Mouse (Mus musculus) kidney, embryonic 15.5 days (tissue): ENCODE measurements around the gene Btbd11. TPM values are rescaled to one million over a fixed set of nuclear protein-coding genes. Genes with fewer than 3 reads are reported as not detected.
"Not testable (repeated sequence)": the region's sequence is repeated elsewhere in the genome, so short reads cannot be mapped to it uniquely, and the experiment has no call there.

Source experiments
- ATAC-seq: fragments of 200-750 bp; cut with Nextera tagmentation; replicated peaks from 2 replicates; pipeline ENCODE4 v1.8.0; 2017; ENCODE audit warnings: moderate TSS enrichment; ENCODE audit not compliant: low FRiP score
- H3K27ac ChIP-seq: fragments of 300-500 bp; sonication (generic); 2 replicates; pipeline ENCODE4 v1.5.1; 2015; ENCODE audit warnings: mild to moderate bottlenecking, inconsistent platforms
- H3K27me3 ChIP-seq: fragments of 300-500 bp; sonication (generic); 2 replicates; pipeline ENCODE4 v1.6.1; 2015; ENCODE audit warnings: inconsistent platforms
- H3K36me3 ChIP-seq: fragments of 300-500 bp; sonication (generic); 2 replicates; pipeline ENCODE4 v1.6.1; 2015; ENCODE audit warnings: inconsistent platforms
- H3K4me1 ChIP-seq: fragments of 300-500 bp; sonication (generic); 2 replicates; pipeline ENCODE4 v1.6.1; 2015; ENCODE audit warnings: inconsistent platforms
- H3K4me2 ChIP-seq: fragments of 300-500 bp; sonication (generic); 2 replicates; pipeline ENCODE4 v1.6.1; 2015; ENCODE audit warnings: moderate library complexity, mild to moderate bottlenecking, inconsistent platforms
- H3K4me3 ChIP-seq: fragments of 300-500 bp; sonication (generic); replicated peaks from 2 replicates; pipeline ENCODE4 v1.5.1; 2015; ENCODE audit warnings: mild to moderate bottlenecking, inconsistent platforms
- H3K9ac ChIP-seq: fragments of 300-500 bp; sonication (generic); 2 replicates; pipeline ENCODE4 v1.6.1; 2015; ENCODE audit warnings: mild to moderate bottlenecking, inconsistent platforms
- H3K9me3 ChIP-seq: fragments of 300-500 bp; sonication (generic); replicated peaks from 2 replicates; pipeline ENCODE4 v1.6.1; 2016; ENCODE audit warnings: inconsistent platforms
- WGBS: fragments of 180-500 bp; shearing (Covaris S2); methylation state at CpG from one replicate; pipeline ENCODE4 v1.1.7; 2015; ENCODE audit warnings: mixed read lengths; 5-methylcytosine and 5-hydroxymethylcytosine counted together
- polyA plus RNA-seq: library from polyadenylated mRNA; unstranded; fragments of >200 nt; fragmentation: Nextera tagmentation; extraction: Ambion mirVana; gene quantifications from 2 replicates; pipeline ENCODE4 v1.2.1, GENCODE M21; 2015

Btbd11 gene
- polyA plus RNA-seq, 1 experiment from 2014 or later = 12.2 TPM

DNA sequence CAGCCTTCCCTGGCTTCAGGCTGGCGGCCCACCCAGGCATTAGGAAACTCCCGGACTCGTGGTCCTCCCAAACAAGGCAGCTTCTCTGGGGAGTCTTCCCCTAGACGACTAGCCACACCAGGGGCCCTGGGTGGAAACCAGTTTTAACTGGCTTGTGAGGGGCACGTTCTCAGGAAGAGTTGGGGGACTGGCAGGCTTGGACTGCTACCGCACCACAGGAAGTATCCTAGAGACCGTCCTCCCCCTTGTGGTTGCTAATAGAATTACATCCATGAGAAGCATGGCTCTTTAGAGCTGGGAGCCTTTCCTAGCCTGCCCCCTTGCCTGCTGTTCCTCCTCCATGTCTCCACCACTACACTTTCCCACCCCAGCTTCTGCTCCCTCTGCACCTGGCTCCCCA, 265.1 kb downstream of the Btbd11 start:
- Histone ChIP-seq H3K9me3 (no peaks in the 10 kb centered on the region), H3K36me3 (no peaks in the 10 kb centered on the region), H3K27me3 (no peaks in the 10 kb centered on the region), H3K9ac (no peak overlapping the region), H3K4me2 (no peak overlapping the region), H3K4me1 (peaks cover 3% of the 10 kb centered on the region; the same call in 1 of the 2 replicates), H3K4me3 (no peak overlapping the region), H3K27ac (no peak overlapping the region)
- 30% methylated on average over 7 of the region's 7 CpGs for WGBS
- ATAC-seq = peak; percentile 78

DNA sequence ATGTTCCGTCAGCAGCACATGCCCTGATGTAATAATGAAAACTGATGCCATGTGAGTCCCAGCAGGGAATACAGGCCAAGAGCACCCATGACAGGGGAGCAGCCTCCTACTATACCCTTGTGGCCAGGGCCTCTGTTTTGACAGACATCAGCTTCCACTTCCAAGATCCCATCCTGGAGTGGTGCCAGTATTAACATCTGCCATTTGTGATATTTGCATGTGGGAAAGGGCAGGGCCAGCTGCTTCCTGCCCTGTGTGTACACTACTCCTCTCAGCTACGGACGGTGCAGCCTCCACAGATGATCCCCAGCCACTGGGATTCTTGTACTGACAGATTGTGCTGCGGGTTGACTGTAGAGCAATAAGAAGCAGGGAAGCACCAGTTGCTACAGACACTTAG, 269.3 kb downstream of the Btbd11 start:
- 0 out of 2 replicates have a peak, but pooled peaks have one; percentile 22 for ATAC-seq
- Histone ChIP-seq H3K4me3 (no peak overlapping the region), H3K9ac (no peak overlapping the region), H3K36me3 (no peaks in the 10 kb centered on the region), H3K9me3 (no peaks in the 10 kb centered on the region), H3K27me3 (no peaks in the 10 kb centered on the region), H3K27ac (no peak overlapping the region), H3K4me1 (peaks cover 3% of the 10 kb centered on the region; the same call in 1 of the 2 replicates), H3K4me2 (no peak overlapping the region)
- 43% methylated on average over 4 of the region's 4 CpGs for WGBS

GRCm38 (mm10) chr10:85657886-85658285, 271.3 kb downstream of the Btbd11 start:
- Histone ChIP-seq H3K27me3 (no peaks in the 10 kb centered on the region), H3K36me3 (no peaks in the 10 kb centered on the region), H3K9me3 (no peaks in the 10 kb centered on the region), H3K4me1 (no peaks in the 10 kb centered on the region), H3K27ac (no peak overlapping the region), H3K4me3 (no peak overlapping the region), H3K4me2 (no peak overlapping the region), H3K9ac (no peak overlapping the region)
- ATAC-seq = no peak
- WGBS = 93% methylated on average over 10 of the region's 10 CpGs

- Histone ChIP-seq H3K4me2 (no peak overlapping the region), H3K27me3 (no peaks in the 10 kb centered on the region), H3K4me1 (no peaks in the 10 kb centered on the region), H3K9me3 (no peaks in the 10 kb centered on the region), H3K4me3 (no peak overlapping the region), H3K27ac (no peak overlapping the region), H3K36me3 (no peaks in the 10 kb centered on the region), H3K9ac (no peak overlapping the region)
- WGBS = 88% methylated on average over 8 of the region's 8 CpGs
- ATAC-seq = no peak
These were observed 286.9 kb downstream of the Btbd11 start for GRCm38 (mm10) chr10:85673512-85673921.

DNA sequence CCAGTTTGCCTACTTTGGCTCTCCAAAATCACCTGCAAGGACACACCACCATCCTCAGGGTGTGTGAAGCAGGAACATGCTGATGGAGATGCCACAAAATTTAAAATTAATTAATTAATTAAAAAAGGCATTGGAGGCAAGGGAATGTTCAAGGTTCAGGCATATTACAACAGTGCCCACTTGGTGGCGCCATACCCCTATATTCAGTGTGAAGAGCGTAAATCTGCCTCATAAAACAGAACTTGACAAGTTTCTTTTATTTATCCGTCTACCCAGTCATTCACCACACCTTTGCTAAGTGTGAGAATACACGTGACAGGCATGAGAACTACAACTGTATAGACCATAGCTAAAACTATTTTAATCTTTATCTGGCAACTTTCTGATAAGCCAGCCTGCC, 292.0 kb downstream of the Btbd11 start:
- no peak for ATAC-seq

DNA sequence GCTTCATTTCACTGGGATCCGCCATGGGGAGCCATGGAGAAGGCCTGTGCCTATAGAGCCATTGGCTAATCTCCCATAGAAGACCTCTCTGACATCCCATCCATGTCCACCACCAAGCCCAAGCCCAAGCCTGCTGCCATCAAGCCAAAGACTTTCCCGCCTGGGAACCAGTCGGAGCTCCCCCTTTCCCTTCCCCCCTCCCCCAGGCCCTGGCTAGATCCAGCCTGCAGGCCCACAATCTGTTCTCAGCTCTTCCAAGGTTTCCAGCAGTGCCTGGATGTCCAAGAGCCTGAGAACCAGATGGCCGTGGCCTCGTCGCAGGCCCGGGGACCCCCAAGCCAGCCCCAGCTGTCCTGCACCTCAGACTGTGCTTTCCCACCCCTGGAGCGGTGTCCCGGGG, 295.8 kb downstream of the Btbd11 start:
- H3K4me1 ChIP-seq = no peaks in the 10 kb centered on the region
- no peak overlapping the region for H3K9ac ChIP-seq
- no peaks in the 10 kb centered on the region for H3K27me3 ChIP-seq
- no peak overlapping the region for H3K4me3 ChIP-seq
- H3K36me3 ChIP-seq = no peaks in the 10 kb centered on the region
- no peak overlapping the region for H3K4me2 ChIP-seq
- no peaks in the 10 kb centered on the region for H3K9me3 ChIP-seq
- H3K27ac ChIP-seq = no peak overlapping the region
- no peak for ATAC-seq
- WGBS = 95% methylated on average over 9 of the region's 9 CpGs

More for the DNA sequence above, 292.0 kb downstream of the Btbd11 start:
- H3K9ac ChIP-seq = no peak overlapping the region
- no peaks in the 10 kb centered on the region for H3K9me3 ChIP-seq
- WGBS = 21% methylated on average over 4 of the region's 4 CpGs
- no peaks in the 10 kb centered on the region for H3K4me1 ChIP-seq
- no peak overlapping the region for H3K27ac ChIP-seq
- no peak overlapping the region for H3K4me3 ChIP-seq
- no peaks in the 10 kb centered on the region for H3K27me3 ChIP-seq
- no peaks in the 10 kb centered on the region for H3K36me3 ChIP-seq
- H3K4me2 ChIP-seq = no peak overlapping the region

DNA sequence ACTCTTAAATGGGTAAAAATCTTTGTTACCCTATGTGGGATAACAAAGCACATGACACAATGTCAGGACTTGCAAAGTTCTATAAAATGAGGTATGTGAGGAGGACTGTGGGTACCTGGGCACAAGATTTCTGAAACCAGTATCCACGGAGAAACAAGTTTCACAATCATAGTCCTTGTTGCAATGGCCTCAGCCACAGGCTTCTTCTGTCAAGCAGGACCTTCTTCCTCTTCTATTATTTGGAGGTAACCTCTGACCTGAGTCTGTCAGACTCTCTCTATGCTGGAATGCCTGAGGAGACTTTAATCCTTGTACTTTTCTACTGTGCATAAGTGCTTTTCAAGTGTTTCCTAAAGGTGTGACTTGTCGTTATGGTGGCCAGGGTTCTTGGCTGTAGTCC, 307.8 kb downstream of the Btbd11 start:
- not testable (repeated sequence) for ATAC-seq, H3K4me2 ChIP-seq, H3K9ac ChIP-seq, H3K27ac ChIP-seq, H3K36me3 ChIP-seq, H3K9me3 ChIP-seq, H3K4me1 ChIP-seq, H3K27me3 ChIP-seq, H3K4me3 ChIP-seq
- 76% methylated on average over 2 of the region's 2 CpGs for WGBS

- no peak for ATAC-seq
- no peaks in the 10 kb centered on the region for H3K9me3 ChIP-seq
- H3K4me3 ChIP-seq = no peak overlapping the region
- H3K27ac ChIP-seq = no peak overlapping the region
- H3K27me3 ChIP-seq = no peaks in the 10 kb centered on the region
- no peaks in the 10 kb centered on the region for H3K36me3 ChIP-seq
- no peak overlapping the region for H3K4me2 ChIP-seq
- no peak overlapping the region for H3K9ac ChIP-seq
- no peaks in the 10 kb centered on the region for H3K4me1 ChIP-seq
These were observed 313.1 kb downstream of the Btbd11 start for GRCm38 (mm10) chr10:85699721-85700120.

- H3K4me2 ChIP-seq, H3K4me1 ChIP-seq, H3K27me3 ChIP-seq, ATAC-seq, H3K27ac ChIP-seq, H3K9me3 ChIP-seq, H3K9ac ChIP-seq, H3K36me3 ChIP-seq, H3K4me3 ChIP-seq: not testable (repeated sequence)
- 88% methylated on average over 4 of the region's 4 CpGs for WGBS
These were observed 323.2 kb downstream of the Btbd11 start for GRCm38 (mm10) chr10:85709790-85710189.

Other genes starting within 250 kb of the Btbd11 start
- 31.0 and 32.9 TPM in 2 replicates for gene Cry1, start 201.8 kb upstream of the Btbd11 start, polyA plus RNA-seq